Mouse (Mus musculus) mammary gland, adult 2 months (tissue): ENCODE data around the gene Fcgr1. TPM values are rescaled to one million over a fixed set of nuclear protein-coding genes. Genes with fewer than 3 reads are reported as not detected.

Experiments used
- polyA plus RNA-seq: library from polyadenylated mRNA; depleted of rRNA; stranded (reverse); fragments of >200 nt; gene quantifications from 2 replicates; pipeline ENCODE4 v1.2.3, GENCODE M21; 2012; ENCODE audit warnings: low replicate concordance; rRNA removed

The Fcgr1 gene
- 4.5 and 11.6 TPM in 2 replicates for polyA plus RNA-seq

GRCm38 (mm10) chr3:96293787-96294186 is at the start of gene Fcgr1:
Gene Fcgr1 (minus strand): TSS chr3:96293969.

GRCm38 (mm10) chr3:96269511-96270474 is 24.0 kb downstream of the Fcgr1 start, which contains the start of gene Hist2h2bb:
Gene Hist2h2bb (plus strand): TSS chr3:96269752.

GRCm38 (mm10) chr3:96268051-96268775 is 25.6 kb downstream of the Fcgr1 start, which contains the start of gene Hist2h3b:
Gene Hist2h3b (plus strand): TSS chr3:96268654.

GRCm38 (mm10) chr3:96262979-96263550 is 30.7 kb downstream of the Fcgr1 start, which contains the start of gene Hist2h4:
Gene Hist2h4 (minus strand): TSS chr3:96263311.

DNA sequence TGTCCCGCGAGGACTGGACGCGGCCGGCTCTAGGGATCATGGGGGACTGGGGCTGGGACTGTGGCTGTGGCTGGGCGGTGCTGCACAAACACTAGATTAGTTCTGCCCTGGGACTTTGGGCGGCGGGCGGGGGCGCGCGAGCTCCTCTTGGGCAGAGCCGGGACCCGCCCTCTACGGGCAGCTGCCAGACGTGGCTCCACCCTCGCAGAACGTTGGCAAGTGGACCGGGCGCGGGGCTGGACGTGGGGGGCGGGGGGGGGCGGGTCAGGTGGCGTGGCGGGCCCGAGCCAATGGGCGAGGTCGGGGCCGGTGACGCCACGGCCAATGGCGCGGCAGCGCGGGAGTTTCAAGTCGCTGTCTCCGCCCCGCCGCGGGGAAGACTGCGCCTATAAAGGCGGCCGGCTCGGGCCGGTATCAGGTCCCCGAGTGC is 47.3 kb downstream of the Fcgr1 start, which contains the start of gene Hist2h3c1:
Gene Hist2h3c1, plus strand, starts transcription at position 259 of the 430 bp plus-strand sequence.

GRCm38 (mm10) chr3:96245003-96245886 is 48.5 kb downstream of the Fcgr1 start, which contains the start of gene Hist2h2aa1:
Gene Hist2h2aa1 (plus strand): TSS chr3:96245497.

GRCm38 (mm10) chr3:96239949-96240798 is 53.6 kb downstream of the Fcgr1 start, which contains the start of gene Hist2h2aa2:
Gene Hist2h2aa2 (minus strand): TSS chr3:96240276.

DNA sequence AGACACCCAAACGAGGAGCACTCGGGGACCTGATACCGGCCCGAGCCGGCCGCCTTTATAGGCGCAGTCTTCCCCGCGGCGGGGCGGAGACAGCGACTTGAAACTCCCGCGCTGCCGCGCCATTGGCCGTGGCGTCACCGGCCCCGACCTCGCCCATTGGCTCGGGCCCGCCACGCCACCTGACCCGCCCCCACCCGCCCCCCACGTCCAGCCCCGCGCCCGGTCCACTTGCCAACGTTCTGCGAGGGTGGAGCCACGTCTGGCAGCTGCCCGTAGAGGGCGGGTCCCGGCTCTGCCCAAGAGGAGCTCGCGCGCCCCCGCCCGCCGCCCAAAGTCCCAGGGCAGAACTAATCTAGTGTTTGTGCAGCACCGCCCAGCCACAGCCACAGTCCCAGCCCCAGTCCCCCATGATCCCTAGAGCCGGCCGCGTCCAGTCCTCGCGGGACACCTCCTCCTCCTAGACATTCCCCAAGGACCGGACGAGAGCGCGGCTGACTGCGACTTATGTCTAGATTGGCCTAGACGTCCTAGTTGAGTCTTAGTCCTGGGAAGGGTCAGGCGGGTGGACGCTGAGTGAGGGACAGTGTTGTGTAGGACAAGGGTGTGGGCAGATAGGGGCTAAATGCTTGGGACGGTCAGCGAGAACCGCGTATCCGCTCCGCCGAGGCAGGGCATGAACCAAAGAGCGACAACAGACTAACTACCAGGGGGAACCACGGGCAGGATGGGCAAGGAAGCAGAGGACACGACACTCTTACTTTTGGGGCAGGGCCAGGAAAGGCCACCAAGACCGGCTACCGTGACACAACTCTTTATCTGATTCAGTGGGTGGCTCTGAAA is 54.6 kb downstream of the Fcgr1 start, which contains the start of gene Hist2h3c2:
Gene Hist2h3c2, minus strand, starts transcription at position 174 of the 840 bp plus-strand sequence.

Other genes with a start within 250 kb of the Fcgr1 start
- gene Vps45, start 235.5 kb downstream of the Fcgr1 start, polyA plus RNA-seq: 4.3 and 7.9 TPM in 2 replicates
- gene Otud7b, start 189.4 kb downstream of the Fcgr1 start, polyA plus RNA-seq: 10.1 and 22.4 TPM in 2 replicates
- 10.8 and 22.4 TPM in 2 replicates for gene Mtmr11, start 132.0 kb downstream of the Fcgr1 start, polyA plus RNA-seq
- 64.9 and 128 TPM in 2 replicates for gene Sf3b4, start 121.6 kb downstream of the Fcgr1 start, polyA plus RNA-seq
- gene Sv2a, start 112.8 kb downstream of the Fcgr1 start, polyA plus RNA-seq: 1.4 and 1.5 TPM in 2 replicates
- 36.4 and 85.0 TPM in 2 replicates for gene Bola1, start 74.3 kb downstream of the Fcgr1 start, polyA plus RNA-seq
- 3.1 TPM in 1 of 2 replicates, not detected in the other for gene Hist2h2ab, start 74.1 kb downstream of the Fcgr1 start, polyA plus RNA-seq
- gene Hist2h2ac, start 73.1 kb downstream of the Fcgr1 start, polyA plus RNA-seq: 2.5 and 23.4 TPM in 2 replicates
- 4.8 and 7.8 TPM in 2 replicates for gene Hist2h2be, start 72.8 kb downstream of the Fcgr1 start, polyA plus RNA-seq
- gene Hist2h3c2, start 54.8 kb downstream of the Fcgr1 start, polyA plus RNA-seq: 25.1 and 89.4 TPM in 2 replicates
- gene Hist2h2aa2, start 53.7 kb downstream of the Fcgr1 start, polyA plus RNA-seq: 28.8 and 350 TPM in 2 replicates
- 270 and 607 TPM in 2 replicates for gene Hist2h2aa1, start 48.5 kb downstream of the Fcgr1 start, polyA plus RNA-seq
- gene Hist2h3c1, start 47.3 kb downstream of the Fcgr1 start, polyA plus RNA-seq: not detected in 2 replicates
- gene Hist2h4, start 30.7 kb downstream of the Fcgr1 start, polyA plus RNA-seq: 2.7 and 10.1 TPM in 2 replicates
- gene Hist2h3b, start 25.3 kb downstream of the Fcgr1 start, polyA plus RNA-seq: 20.1 and 116 TPM in 2 replicates
- 1.1 and 3.8 TPM in 2 replicates for gene Hist2h2bb, start 24.2 kb downstream of the Fcgr1 start, polyA plus RNA-seq
- gene BC107364, start 158.3 kb upstream of the Fcgr1 start, polyA plus RNA-seq: 0.29 and 0.76 TPM in 2 replicates
- 0.68 and 132 TPM in 2 replicates for gene Hfe2, start 231.2 kb upstream of the Fcgr1 start, polyA plus RNA-seq